Mouse (Mus musculus) thymus, postnatal 36 days (tissue): ENCODE results near the gene Slc46a3.

Source experiments
- DNase-seq, 2 experiments: peaks; one replicate each; pipeline ENCODE4 v3.0.0; 2022; ENCODE audit warnings: mixed read lengths in 2 of 2

The Slc46a3 gene

GRCm38 (mm10) chr5:147834841-147835500, 59.6 kb downstream of the Slc46a3 start:
- DNase-seq = no peak

- DNase-seq = no peak
These were observed 61.8 kb downstream of the Slc46a3 start for GRCm38 (mm10) chr5:147832842-147833241.

- no peak for DNase-seq
These were observed 65.8 kb downstream of the Slc46a3 start for GRCm38 (mm10) chr5:147828846-147829245.
